23 mouse cellular contexts compared by ENCODE assay signal in genomic region chr8:78806006-78806405, GRCm38 (mm10). TPM values are rescaled to one million over a fixed set of nuclear protein-coding genes. Genes with fewer than 3 reads are reported as not detected.
DNase-seq lines count a peak whose midpoint lies in the region; ATAC-seq and TF ChIP-seq lines count a peak whose summit lies in the region.
"Had no signal": no experiment of that assay in that cellular context is flagged by ENCODE, and none has a peak within 500 bp of the region (broad histone marks: within the 10 kb centered on the region; RNA-seq: fewer than 3 reads in every experiment).

No protein-coding gene starts in this region.

- H3K4me1 ChIP-seq in forebrain, embryonic 15.5 days: peaks cover 11% of the 10 kb centered on the region
- H3K4me1 ChIP-seq in forebrain, embryonic 11.5 days (replicated peaks; ENCODE audit: control insufficient read depth, insufficient read depth, low read length): no peaks in the 10 kb centered on the region
- no peaks in the 10 kb centered on the region for H3K4me1 ChIP-seq in intestine, embryonic 14.5 days (replicated peaks; ENCODE audit: control insufficient read depth, insufficient read depth, low read length)
- H3K4me1 ChIP-seq in intestine, embryonic 15.5 days (replicated peaks): no peaks in the 10 kb centered on the region
- H3K4me1 ChIP-seq: embryonic facial prominence, embryonic 15.5 days had no signal

- no peak overlapping the region for H3K4me3 ChIP-seq in forebrain, embryonic 15.5 days
- no peak overlapping the region for H3K4me3 ChIP-seq in forebrain, embryonic 11.5 days (ENCODE audit: low read depth, low read length)
- no peak overlapping the region for H3K4me3 ChIP-seq in intestine, embryonic 14.5 days (ENCODE audit: low read depth, low read length)
- no peak overlapping the region for H3K4me3 ChIP-seq in intestine, embryonic 15.5 days (replicated peaks)
- H3K4me3 ChIP-seq in layer of hippocampus, adult 2 months: no peak overlapping the region
- H3K4me3 ChIP-seq in left cerebral cortex, adult 2 months: no peak overlapping the region
- H3K4me3 ChIP-seq: embryonic facial prominence, embryonic 15.5 days; erythroblast, embryonic 14.5 days; gastrocnemius, adult 2 months; hindbrain, embryonic 12.5 days had no signal

- no peak for DNase-seq in forebrain, embryonic 11.5 days (ENCODE audit: low spot score)
- peak; percentile 28 for DNase-seq in intestine, embryonic 14.5 days (ENCODE audit: low spot score)
- DNase-seq in layer of hippocampus, postnatal 36 days: peak; percentile 6 to 21
- DNase-seq in layer of hippocampus, adult 2 months (ENCODE audit: low spot score in 2 of 2): no peak
- no peak for DNase-seq in left cerebral cortex, adult 2 months (ENCODE audit: extremely low spot score in 1 of 2, low spot score in 2 of 2)
- DNase-seq: adrenal gland, postnatal 14 days; cerebellum, adult 18-20 months; cerebellum, adult 9-11 months; cerebellum, postnatal 36 days; gastrocnemius, adult 2 months; gastrocnemius, postnatal 25 days; heart, postnatal 10 days; heart, postnatal 4 days had no signal

- peaks cover 44% of the 10 kb centered on the region for H3K36me3 ChIP-seq in forebrain, embryonic 15.5 days
- peaks cover 6% of the 10 kb centered on the region; the same call in 1 of the 2 replicates for H3K36me3 ChIP-seq in forebrain, embryonic 11.5 days (ENCODE audit: control insufficient read depth, insufficient read depth, low read length)
- H3K36me3 ChIP-seq in intestine, embryonic 14.5 days (ENCODE audit: control insufficient read depth, insufficient read depth, low read length): peaks cover 71% of the 10 kb centered on the region
- 0 out of 2 replicates have a peak, but pooled peaks cover 17% of the 10 kb centered on the region for H3K36me3 ChIP-seq in intestine, embryonic 15.5 days

- ATAC-seq in forebrain, embryonic 15.5 days (replicated peaks): peak; percentile 59; the same call in 1 of the 2 replicates
- ATAC-seq in forebrain, embryonic 11.5 days (replicated peaks; ENCODE audit: low FRiP score): no peak
- no peak for ATAC-seq in intestine, embryonic 14.5 days (replicated peaks; ENCODE audit: low FRiP score, low TSS enrichment, low read depth)
- no peak for ATAC-seq in intestine, embryonic 15.5 days
- ATAC-seq: activated CD4-positive, CD25-positive, alpha-beta regulatory T cell, adult 4 months; hindbrain, embryonic 16.5 days; inflammation-experienced regulatory T-cells, adult 6 months; Patski had no signal

- TF ChIP-seq CTCF in layer of hippocampus, adult 2 months (conservative IDR thresholded peaks at IDR 0.05): no peak
- no peak for TF ChIP-seq CTCF in left cerebral cortex, adult 2 months (IDR thresholded peaks at IDR 0.05)

- no peak overlapping the region for H3K9ac ChIP-seq in forebrain, embryonic 15.5 days (replicated peaks)
- H3K9ac ChIP-seq in forebrain, embryonic 11.5 days (ENCODE audit: low read length): no peak overlapping the region
- no peak overlapping the region for H3K9ac ChIP-seq in intestine, embryonic 14.5 days (ENCODE audit: low read length)
- H3K9ac ChIP-seq in intestine, embryonic 15.5 days: no peak overlapping the region
- H3K9ac ChIP-seq: embryonic facial prominence, embryonic 15.5 days; hindbrain, embryonic 12.5 days had no signal

- no peaks in the 10 kb centered on the region for H3K9me3 ChIP-seq in forebrain, embryonic 15.5 days
- no peaks in the 10 kb centered on the region for H3K9me3 ChIP-seq in forebrain, embryonic 11.5 days (ENCODE audit: control insufficient read depth, low read length)
- no peaks in the 10 kb centered on the region for H3K9me3 ChIP-seq in intestine, embryonic 14.5 days (ENCODE audit: control insufficient read depth, low read length)
- H3K9me3 ChIP-seq in intestine, embryonic 15.5 days: no peaks in the 10 kb centered on the region
- H3K9me3 ChIP-seq: embryonic facial prominence, embryonic 15.5 days; hindbrain, embryonic 12.5 days had no signal

- no peak overlapping the region for H3K4me2 ChIP-seq in forebrain, embryonic 15.5 days (replicated peaks)
- no peak overlapping the region for H3K4me2 ChIP-seq in forebrain, embryonic 11.5 days (ENCODE audit: low read depth, low read length, severe bottlenecking)
- no peak overlapping the region for H3K4me2 ChIP-seq in intestine, embryonic 14.5 days (ENCODE audit: low read length)
- no peak overlapping the region for H3K4me2 ChIP-seq in intestine, embryonic 15.5 days (replicated peaks)
- H3K4me2 ChIP-seq: embryonic facial prominence, embryonic 15.5 days; hindbrain, embryonic 12.5 days had no signal

- 81% methylated on average over 5 of the region's 5 CpGs for WGBS in forebrain, embryonic 15.5 days
- 96% methylated on average over 5 of the region's 5 CpGs for WGBS in forebrain, embryonic 11.5 days
- 95% methylated on average over 5 of the region's 5 CpGs for WGBS in intestine, embryonic 14.5 days
- whole genome bisulfite sequencing in intestine, embryonic 15.5 days: 91% methylated on average over 5 of the region's 5 CpGs

- intact Hi-C loops in left cerebral cortex, adult 2 months (cut with DNase I): no loop called here

- H3K27ac ChIP-seq in forebrain, embryonic 15.5 days (replicated peaks): no peak overlapping the region
- H3K27ac ChIP-seq in forebrain, embryonic 11.5 days (ENCODE audit: low read depth, low read length): no peak overlapping the region
- H3K27ac ChIP-seq in intestine, embryonic 14.5 days (ENCODE audit: low read depth): no peak overlapping the region
- no peak overlapping the region for H3K27ac ChIP-seq in intestine, embryonic 15.5 days
- H3K27ac ChIP-seq in layer of hippocampus, adult 2 months: no peak overlapping the region
- no peak overlapping the region for H3K27ac ChIP-seq in left cerebral cortex, adult 2 months
- H3K27ac ChIP-seq: embryonic facial prominence, embryonic 15.5 days; gastrocnemius, adult 2 months; hindbrain, embryonic 12.5 days had no signal

- no peaks in the 10 kb centered on the region for H3K27me3 ChIP-seq in forebrain, embryonic 15.5 days
- H3K27me3 ChIP-seq in forebrain, embryonic 11.5 days (ENCODE audit: control insufficient read depth, insufficient read depth, low read length): no peaks in the 10 kb centered on the region
- no peaks in the 10 kb centered on the region for H3K27me3 ChIP-seq in intestine, embryonic 14.5 days (replicated peaks; ENCODE audit: control insufficient read depth, insufficient read depth, low read length)
- H3K27me3 ChIP-seq in intestine, embryonic 15.5 days (replicated peaks): no peaks in the 10 kb centered on the region
- H3K27me3 ChIP-seq: CH12.LX; embryonic facial prominence, embryonic 15.5 days; hindbrain, embryonic 12.5 days; Patski had no signal

RNA-seq across cellular contexts. Expression of gene Lsm6, which starts 14.9 kb away (rescaled TPM):
- polyA plus RNA-seq in forebrain, embryonic 15.5 days (2015; fragmentation: Nextera tagmentation; extraction: Ambion mirVana): 164 and 165 TPM in 2 replicates
- polyA plus RNA-seq in forebrain, embryonic 11.5 days (2014; fragmentation: Nextera tagmentation; extraction: Ambion mirVana): 245 and 249 TPM in 2 replicates
- 224 and 229 TPM in 2 replicates for polyA plus RNA-seq in intestine, embryonic 14.5 days (2014; fragmentation: Nextera tagmentation; extraction: Ambion mirVana)
- 170 and 198 TPM in 2 replicates for polyA plus RNA-seq in intestine, embryonic 15.5 days (2015; fragmentation: Nextera tagmentation; extraction: Ambion mirVana)
- 10 to 100 TPM; 47.0 to 52.4 TPM for total RNA-seq in layer of hippocampus, postnatal 36 days (2021)
- 10 to 100 TPM; 42.6 to 47.6 TPM for total RNA-seq in layer of hippocampus, adult 2 months (2021)
- total RNA-seq in left cerebral cortex, adult 2 months (2021): 10 to 100 TPM; 50.5 to 52.3 TPM

Comparison
In these comparisons a context has a peak if more than half of its experiments do, and no peak if none do; other contexts are left out.
1. DNase-seq: peak in intestine, embryonic 14.5 days (single experiment) and layer of hippocampus, postnatal 36 days (2 of 2); none in forebrain, embryonic 11.5 days (single experiment), layer of hippocampus, adult 2 months (0 of 2) and left cerebral cortex, adult 2 months (0 of 2).